Mouse (Mus musculus) adipose tissue, adult 10 weeks (tissue): ENCODE data around the gene Elk1. TPM values are rescaled to one million over a fixed set of nuclear protein-coding genes. Genes with fewer than 3 reads are reported as not detected.

Experiments
- polyA plus RNA-seq: library from polyadenylated mRNA; stranded (reverse); fragments of 350-450 nt; fragmentation: Illumina TruSeq; extraction: RNeasy Lipid Tissue Mini Kit (QIAGEN cat#74804); gene quantifications from one replicate; pipeline ENCODE4 v1.2.3, GENCODE M21; 2014; ENCODE audit warnings: low read depth, low replicate concordance

The Elk1 gene
- polyA plus RNA-seq: 11.7 TPM

DNA sequence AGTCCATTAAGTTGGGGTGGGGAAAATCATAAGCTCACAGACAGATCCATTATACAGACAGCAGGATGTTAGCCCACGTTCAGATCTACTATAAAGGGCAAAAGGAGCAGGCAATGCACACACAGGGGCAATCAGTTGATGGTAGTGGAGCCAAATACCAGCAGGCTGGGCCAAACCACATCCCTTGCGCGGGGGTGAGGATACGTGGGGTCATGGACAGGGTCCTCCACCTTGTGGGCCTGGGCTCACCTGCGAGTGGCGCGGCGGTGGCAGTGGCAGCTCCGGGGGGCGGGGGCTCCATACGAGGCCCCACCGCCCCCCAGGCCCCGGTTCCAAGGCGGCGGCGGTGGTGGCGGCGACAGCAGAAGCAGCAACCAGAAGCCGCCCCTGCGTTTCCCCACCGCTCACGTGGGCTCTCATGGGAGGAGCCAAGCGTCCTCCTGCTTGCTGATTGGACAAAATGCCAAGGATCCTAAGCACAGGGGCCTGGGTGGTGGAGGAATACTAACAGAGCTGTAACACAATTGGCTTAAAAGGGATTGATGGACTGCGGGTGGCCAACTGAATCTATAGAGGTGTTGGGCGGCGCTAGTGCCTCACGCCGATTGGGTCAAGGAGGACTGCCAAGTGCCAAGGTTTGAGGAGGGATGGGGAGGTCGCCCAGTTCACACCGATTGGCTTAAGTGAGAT is at the start of gene Elk1:
TSS of gene Elk1 (minus strand) at position 418 of the 690 bp plus-strand sequence.

DNA sequence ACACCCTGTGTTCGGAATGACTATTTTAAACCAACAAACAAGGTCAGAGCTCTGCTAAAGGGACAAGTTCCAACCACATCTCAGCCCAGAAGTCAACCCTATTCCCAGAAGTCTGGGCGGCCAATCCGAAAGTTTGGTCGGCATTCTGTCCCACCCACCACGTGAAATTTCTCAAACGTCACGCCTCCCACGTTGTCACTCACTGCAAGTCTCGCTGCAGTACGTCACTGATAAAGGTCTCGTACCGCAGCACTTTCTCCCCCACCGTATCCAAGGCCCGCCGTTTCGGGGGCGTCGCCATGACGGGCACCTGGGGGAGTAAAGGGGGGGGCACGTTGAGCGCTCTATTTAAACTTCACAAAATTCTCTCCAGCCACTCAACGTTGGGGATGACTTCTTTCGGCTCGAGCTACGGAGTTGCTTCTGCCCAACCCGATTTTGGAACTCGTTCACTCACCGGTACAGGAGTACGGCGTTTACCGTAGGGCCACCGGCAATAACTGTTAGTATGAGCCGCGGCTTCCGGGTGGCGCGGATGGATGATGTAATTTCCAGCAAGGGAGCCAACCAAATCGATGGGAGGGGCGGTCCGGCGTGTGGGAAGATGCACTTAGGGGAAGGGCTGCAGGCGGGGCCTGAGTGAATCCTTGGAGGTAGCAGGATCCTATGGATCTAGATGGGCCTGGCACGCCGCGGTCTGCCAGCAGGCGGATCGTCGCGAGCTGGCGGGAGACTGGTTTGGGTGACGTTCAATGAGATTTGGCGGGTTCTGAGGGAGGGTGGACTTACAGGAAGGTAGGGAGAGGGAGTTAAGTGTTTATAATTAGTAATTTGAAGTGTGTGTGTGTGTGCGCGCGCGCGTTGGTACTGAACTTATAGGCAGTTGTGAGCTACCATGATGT is 11.3 kb upstream of the Elk1 start, which contains the start of gene Uxt:
TSS of gene Uxt (minus strand) at position 541 of the 902 bp plus-strand sequence.

DNA sequence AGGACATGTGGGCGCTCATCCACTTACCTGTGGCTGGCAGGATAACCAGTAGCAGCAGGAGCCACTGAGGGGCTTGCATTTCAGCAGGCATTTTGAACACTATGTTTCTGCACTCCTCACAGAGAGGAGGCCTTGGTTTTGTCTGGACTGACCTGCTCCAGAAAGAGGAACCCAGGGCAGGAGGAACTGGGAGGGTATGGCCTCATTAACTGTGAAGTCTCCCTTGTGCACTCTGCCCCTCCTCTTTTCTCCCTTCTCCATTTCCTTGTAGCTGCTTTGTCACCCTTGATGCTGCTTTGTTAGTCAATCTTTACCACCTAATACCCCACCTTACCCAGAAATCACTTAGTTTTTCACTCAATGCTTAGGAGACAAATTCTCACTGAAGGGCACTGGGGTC is 19.0 kb downstream of the Elk1 start, which contains the start of gene Cfp:
TSS of gene Cfp (minus strand) at position 192 of the 400 bp plus-strand sequence.

DNA sequence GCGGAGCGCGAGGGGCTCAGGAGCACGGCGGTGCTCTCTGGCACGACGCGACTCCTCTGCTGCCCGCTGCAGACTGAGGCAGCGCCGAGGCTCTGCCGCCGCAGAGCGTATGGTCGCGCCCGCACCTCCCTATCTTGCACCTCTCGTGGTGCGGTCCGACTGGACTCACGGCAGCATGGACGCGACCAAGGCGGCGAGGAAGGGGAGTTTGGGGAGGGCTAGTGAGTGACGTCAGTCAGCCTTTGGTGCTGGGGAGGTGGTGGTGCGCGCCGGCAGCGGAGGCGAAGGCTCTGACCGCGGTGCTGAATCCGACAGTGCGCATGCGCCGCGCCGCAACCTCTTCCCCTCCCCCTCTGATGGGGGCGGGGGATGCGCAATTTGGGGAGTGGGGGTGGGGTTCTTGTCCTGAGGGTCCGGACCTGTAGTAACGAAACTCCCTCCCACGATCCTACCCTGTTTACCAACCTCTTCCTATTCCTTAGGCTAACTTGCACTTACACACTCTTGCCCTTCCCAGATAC is 29.5 kb downstream of the Elk1 start, which contains the start of gene Syn1:
TSS of gene Syn1 (minus strand) at position 161 of the 521 bp plus-strand sequence.

Other genes with a start within 250 kb of the Elk1 start
- gene Usp11, start 246.7 kb downstream of the Elk1 start, polyA plus RNA-seq: 19.6 TPM
- gene Araf, start 152.8 kb downstream of the Elk1 start, polyA plus RNA-seq: 192 TPM
- 12.7 TPM for gene Timp1, start 80.4 kb downstream of the Elk1 start, polyA plus RNA-seq
- gene Syn1, start 29.6 kb downstream of the Elk1 start, polyA plus RNA-seq: 0.29 TPM
- gene Cfp, start 19.1 kb downstream of the Elk1 start, polyA plus RNA-seq: 36.4 TPM
- 45.8 TPM for gene Uxt, start 11.4 kb upstream of the Elk1 start, polyA plus RNA-seq
- gene Zfp182, start 111.7 kb upstream of the Elk1 start, polyA plus RNA-seq: 9.3 TPM
- 0.98 TPM for gene Spaca5, start 117.8 kb upstream of the Elk1 start, polyA plus RNA-seq
- gene Zfp300, start 138.9 kb upstream of the Elk1 start, polyA plus RNA-seq: 1.0 TPM
- not detected for gene Ssxa1, start 165.2 kb upstream of the Elk1 start, polyA plus RNA-seq
- not detected for gene Gm21876, start 225.0 kb upstream of the Elk1 start, polyA plus RNA-seq